Mouse (Mus musculus): ENCODE results near the gene Prdm11. TPM values are rescaled to one million over a fixed set of nuclear protein-coding genes. Genes with fewer than 3 reads are reported as not detected.

Gene Prdm11
- polyA plus RNA-seq (2015; fragmentation: Nextera tagmentation; extraction: Ambion mirVana): 2.9 and 3.5 TPM in 2 replicates

DNA sequence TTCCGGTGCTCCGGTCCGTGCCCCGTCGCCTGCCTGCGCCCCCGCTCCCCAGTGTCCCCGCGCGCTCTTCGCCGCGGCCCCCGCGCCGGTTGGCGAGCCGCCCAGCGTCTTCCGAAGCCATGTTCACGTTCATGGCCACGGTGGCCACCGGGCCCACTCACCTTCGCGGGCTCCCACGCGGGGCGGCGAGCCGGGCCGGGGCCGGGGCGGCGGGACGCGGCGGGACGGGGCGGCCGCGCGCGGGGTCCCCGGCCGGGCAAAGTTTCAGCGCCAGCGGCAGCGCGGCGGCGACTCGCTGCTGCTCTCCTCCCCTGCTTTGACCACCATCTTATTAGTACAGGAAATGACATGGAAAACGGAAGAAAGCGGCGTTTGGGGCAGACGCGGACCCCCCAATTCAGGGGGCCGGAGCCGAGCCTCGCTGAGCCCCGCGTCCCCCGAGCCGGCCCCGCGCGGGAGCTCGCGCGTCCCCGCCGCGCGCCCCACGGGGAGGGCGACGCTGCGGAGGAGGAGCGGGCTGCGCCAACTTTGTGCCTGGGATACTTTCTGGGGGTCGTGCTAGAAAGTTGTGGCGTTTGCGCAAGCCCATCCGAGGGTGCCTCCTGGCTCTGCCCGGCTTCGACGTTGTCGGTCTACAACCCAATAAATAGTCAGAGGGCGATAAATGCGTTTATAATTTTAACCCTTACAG is at the start of gene Prdm11:
Gene Prdm11 (minus strand): TSS at position 350 of the 691 bp plus-strand sequence.

Other genes with a start within 250 kb of the Prdm11 start
- 55.7 and 65.9 TPM in 2 replicates for gene Syt13, start 131.1 kb downstream of the Prdm11 start, polyA plus RNA-seq (2015; fragmentation: Nextera tagmentation; extraction: Ambion mirVana)
- 23.4 and 30.5 TPM in 2 replicates for gene Trp53i11, start 141.4 kb upstream of the Prdm11 start, polyA plus RNA-seq (2015; fragmentation: Nextera tagmentation; extraction: Ambion mirVana)

Data from neural tube, postnatal 0 days (tissue).